Mouse (Mus musculus): ENCODE measurements around the gene Dnajc21. TPM values are rescaled to one million over a fixed set of nuclear protein-coding genes. Genes with fewer than 3 reads are reported as not detected.

The Dnajc21 gene
- 218 TPM for polyA plus RNA-seq (2014; fragmentation: Illumina TruSeq; extraction: RNeasy Lipid Tissue Mini Kit (QIAGEN cat#74804); ENCODE audit: low read depth, low replicate concordance)

GRCm38 (mm10) chr15:10470151-10470831 lies at the start of gene Dnajc21:
Gene Dnajc21, minus strand, starts transcription at chr15:10470516.

GRCm38 (mm10) chr15:10485484-10486364 lies 15.4 kb upstream of the Dnajc21 start, which contains the start of the genes Brix1 and Rad1:
Gene Brix1, minus strand, starts transcription at chr15:10485947.
Gene Rad1, plus strand, starts transcription at chr15:10486018.

Other genes starting within 250 kb of the Dnajc21 start
- not detected for gene Gm21973, start 145.1 kb downstream of the Dnajc21 start, polyA plus RNA-seq (2014; fragmentation: Illumina TruSeq; extraction: RNeasy Lipid Tissue Mini Kit (QIAGEN cat#74804); ENCODE audit: low read depth, low replicate concordance)
- gene Agxt2, start 112.0 kb downstream of the Dnajc21 start, polyA plus RNA-seq (2014; fragmentation: Illumina TruSeq; extraction: RNeasy Lipid Tissue Mini Kit (QIAGEN cat#74804); ENCODE audit: low read depth, low replicate concordance) = 0.08 TPM
- 145 TPM for gene Brix1, start 15.4 kb upstream of the Dnajc21 start, polyA plus RNA-seq (2014; fragmentation: Illumina TruSeq; extraction: RNeasy Lipid Tissue Mini Kit (QIAGEN cat#74804); ENCODE audit: low read depth, low replicate concordance)
- gene Rad1, start 15.5 kb upstream of the Dnajc21 start, polyA plus RNA-seq (2014; fragmentation: Illumina TruSeq; extraction: RNeasy Lipid Tissue Mini Kit (QIAGEN cat#74804); ENCODE audit: low read depth, low replicate concordance) = 18.1 TPM
- gene Ttc23l, start 88.2 kb upstream of the Dnajc21 start, polyA plus RNA-seq (2014; fragmentation: Illumina TruSeq; extraction: RNeasy Lipid Tissue Mini Kit (QIAGEN cat#74804); ENCODE audit: low read depth, low replicate concordance) = 353 TPM
- 166 TPM for gene Rai14, start 244.1 kb upstream of the Dnajc21 start, polyA plus RNA-seq (2014; fragmentation: Illumina TruSeq; extraction: RNeasy Lipid Tissue Mini Kit (QIAGEN cat#74804); ENCODE audit: low read depth, low replicate concordance)